Mouse (Mus musculus) ovary, adult 18-20 months (tissue): Measurements from ENCODE around the gene S1pr5.
A peak's percentile ranks its signal among the peaks of the same experiment; 100 is the strongest.
"Not testable (repeated sequence)": the region's sequence is repeated elsewhere in the genome, so short reads cannot be mapped to it uniquely, and the experiment has no call there.

Experiments
- DNase-seq: peaks from one replicate; pipeline ENCODE4 v3.0.0; 2022; ENCODE audit warnings: low spot score, mixed read lengths

Gene S1pr5

DNA sequence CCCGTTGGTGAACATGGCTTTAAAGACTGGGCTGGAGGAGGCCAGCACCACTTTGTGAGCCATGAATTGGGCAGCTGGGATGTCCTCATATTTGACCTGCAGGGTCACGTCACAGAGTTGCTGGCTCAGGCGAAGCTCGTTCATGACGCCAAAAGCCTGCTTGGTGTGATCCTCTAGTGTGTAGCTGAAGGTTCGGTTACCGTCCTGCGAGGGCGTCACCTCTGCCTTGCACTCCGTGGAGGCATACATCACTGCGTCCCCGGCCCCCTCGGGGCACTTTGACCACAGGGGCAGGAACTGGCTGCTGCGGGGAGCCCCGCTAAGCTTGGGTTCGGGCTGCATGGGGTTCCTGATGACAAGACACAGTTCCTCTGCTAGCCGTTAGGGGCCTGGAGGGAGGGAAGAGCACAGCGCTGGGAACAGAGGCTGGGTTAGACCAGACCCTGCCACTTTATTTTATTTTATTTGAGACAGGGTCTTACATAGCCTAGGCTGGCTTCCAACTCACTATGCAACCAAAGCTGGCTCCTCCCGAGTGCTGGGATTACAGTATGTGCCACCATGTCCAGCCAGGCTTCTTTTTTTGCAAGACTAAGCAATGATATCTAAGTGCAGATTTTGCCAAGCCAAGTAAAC lies 10.8 kb downstream of the S1pr5 start:
- no peak for DNase-seq

DNA sequence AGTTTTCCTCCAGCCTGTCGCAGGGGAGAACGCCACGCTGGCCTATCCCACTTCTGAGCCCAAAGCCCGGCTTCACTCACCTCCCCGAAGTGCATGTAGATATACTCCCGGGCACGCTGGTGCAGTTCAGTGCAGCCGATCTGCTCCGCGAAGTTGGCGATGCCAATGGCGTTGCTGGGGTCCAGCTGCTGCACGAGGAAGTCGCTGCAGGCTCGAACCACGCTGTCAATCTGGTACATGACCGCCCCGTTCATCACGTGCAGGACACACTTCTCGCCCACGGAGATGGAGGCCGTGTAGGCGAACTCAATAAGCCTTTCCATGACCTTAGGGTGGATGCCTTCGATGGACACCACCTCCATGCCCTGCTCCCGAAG lies 11.3 kb downstream of the S1pr5 start:
- no peak for DNase-seq

DNA sequence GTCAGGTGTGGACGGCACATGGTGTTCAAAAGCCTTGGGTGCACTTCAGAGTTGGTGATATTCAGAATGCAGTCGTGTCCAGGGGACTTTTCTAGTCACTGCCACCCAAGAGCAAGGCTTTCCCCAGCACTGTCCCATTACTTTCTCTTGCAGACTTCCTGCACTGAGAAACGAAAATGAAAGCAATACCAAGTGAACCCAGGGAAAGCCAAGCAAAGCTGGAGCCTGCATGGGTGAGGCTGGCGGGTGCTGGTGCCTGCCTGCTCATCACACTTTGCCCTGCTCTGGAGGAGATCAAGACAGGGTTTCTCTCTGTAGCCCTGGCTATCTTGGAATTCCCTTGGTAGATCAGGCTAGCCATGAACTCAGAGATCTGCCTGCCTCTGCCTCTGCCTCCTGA lies 12.9 kb downstream of the S1pr5 start:
- no peak for DNase-seq

- DNase-seq, result no peak
These were observed 14.4 kb downstream of the S1pr5 start for GRCm38 (mm10) chr9:21233805-21234204.

DNA sequence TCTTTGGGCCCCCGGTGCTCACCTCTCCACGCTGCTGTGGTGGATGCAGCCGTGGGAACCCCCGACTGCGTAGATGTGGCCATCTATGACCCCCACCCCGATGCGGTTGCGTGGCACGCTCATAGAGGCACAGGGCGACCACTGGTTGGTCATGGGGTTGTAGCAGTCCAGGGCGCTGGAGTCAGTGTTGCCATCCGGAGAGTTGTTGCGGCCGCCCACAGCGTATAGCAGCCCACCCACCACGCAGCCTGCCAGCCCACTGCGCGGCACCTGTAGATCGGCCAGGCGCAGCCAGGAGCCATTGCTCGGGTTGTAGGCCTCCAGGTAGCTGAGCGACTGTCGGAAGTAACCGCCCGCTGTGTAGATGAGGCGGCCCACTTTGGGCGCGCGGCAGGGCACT lies 14.9 kb downstream of the S1pr5 start:
- no peak for DNase-seq

DNA sequence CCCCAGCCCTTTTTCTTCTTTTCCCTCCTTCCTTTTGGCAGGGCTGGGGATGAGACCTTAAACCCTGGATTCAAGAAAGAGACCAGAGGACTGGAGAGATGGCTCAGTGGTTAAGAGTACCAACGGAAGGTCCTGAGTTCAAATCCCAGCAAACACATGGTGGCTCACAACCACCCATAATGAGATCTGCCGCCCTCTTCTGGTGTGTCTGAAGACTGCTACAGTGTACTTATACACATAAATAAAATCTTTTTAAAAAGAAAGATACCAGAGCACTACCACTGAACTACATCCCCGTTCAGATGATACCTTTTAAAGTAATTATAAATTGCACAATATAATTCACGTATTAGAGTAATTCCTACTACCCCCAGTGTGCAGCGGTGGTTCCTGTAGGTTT lies 15.4 kb downstream of the S1pr5 start:
- DNase-seq, result no peak

DNA sequence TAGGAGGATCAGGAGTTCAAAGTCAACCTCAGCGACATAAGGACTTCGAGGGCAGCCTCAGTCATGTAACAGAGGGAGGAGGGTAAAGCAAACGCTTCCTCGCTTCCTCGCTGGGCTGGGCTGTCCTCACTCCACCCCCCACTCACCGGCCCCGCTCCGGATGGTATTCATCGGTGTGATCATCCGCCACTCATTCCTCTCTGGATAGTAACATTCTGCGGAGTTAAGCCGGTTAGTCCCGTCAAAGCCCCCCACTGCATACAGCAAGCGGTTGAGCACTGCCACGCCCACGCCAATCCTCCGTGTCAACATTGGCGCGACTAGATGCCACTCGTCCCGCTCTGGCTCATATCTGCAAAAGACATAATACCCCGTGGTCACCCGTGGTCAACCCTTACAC lies 16.7 kb downstream of the S1pr5 start:
- no peak for DNase-seq

- no peak for DNase-seq
These were observed 20.9 kb downstream of the S1pr5 start for GRCm38 (mm10) chr9:21227342-21227741.

- DNase-seq, result no peak
These were observed 22.9 kb downstream of the S1pr5 start for GRCm38 (mm10) chr9:21225415-21225758.

DNA sequence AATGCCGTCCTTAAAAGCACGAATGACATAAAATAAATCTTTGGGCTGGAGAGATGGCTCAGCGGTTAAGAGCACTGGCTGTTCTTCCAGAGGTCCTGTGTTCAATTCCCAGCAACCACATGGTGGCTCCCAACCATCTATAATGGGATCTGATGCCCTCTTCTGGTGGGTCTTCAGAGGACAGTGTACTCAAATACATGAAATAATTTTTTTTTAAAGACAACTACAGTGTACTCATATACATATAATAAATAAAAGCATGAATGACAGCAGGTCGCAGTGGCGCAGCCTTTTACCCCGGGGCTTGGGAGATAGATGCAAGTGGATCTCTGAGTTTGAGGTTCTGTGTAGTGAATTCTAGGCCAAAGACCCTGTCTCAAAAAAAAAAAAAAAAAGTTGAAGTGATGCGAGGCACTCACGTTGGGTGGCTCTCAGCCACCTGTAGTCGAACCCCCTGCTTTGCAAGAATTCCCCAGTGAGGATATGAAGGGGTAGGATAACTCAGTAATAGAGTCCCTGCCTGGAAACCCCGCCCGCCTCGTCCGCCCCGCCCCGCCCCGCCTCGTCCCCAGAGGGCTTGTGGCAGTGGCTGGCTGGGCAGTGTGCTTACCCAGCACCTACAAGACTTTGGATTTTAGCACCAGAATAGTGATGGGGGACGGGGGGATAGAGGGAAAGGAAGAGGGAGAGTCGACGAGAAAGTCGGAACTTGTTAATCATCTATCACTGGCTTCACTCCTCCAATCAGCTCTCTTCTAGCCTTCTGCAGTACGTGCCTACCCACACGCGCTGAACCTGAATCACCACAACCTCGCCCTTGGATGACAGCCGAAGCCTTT lies 23.4 kb downstream of the S1pr5 start:
- DNase-seq, result no peak

DNA sequence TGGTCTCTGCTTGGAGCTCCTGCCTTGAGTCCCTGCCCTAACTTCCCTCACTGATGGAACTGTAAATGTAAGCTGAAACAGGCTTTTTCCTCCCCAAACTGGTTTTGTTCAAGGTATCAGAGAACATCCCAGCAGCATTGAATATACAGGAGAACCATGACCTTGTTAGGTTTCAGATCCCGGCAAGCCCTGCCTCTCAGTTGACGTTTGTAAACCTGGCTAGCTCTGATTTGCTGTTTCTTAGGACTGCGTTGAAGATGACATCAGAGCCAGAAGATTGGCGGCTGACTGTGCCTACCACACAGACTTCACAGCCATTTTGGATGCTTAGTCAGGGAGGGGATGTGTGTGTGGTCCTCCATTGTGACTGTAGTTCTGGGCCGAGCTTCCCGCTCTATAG lies 24.3 kb downstream of the S1pr5 start:
- no peak for DNase-seq

- not testable (repeated sequence) for DNase-seq
These were observed 24.8 kb downstream of the S1pr5 start for GRCm38 (mm10) chr9:21223490-21223889.

- no peak for DNase-seq
These were observed 26.8 kb downstream of the S1pr5 start for GRCm38 (mm10) chr9:21221383-21221929.

GRCm38 (mm10) chr9:21220490-21221382 lies 27.5 kb downstream of the S1pr5 start:
- peak; percentile 84 for DNase-seq

GRCm38 (mm10) chr9:21219820-21220219 lies 28.4 kb downstream of the S1pr5 start:
- no peak for DNase-seq

DNA sequence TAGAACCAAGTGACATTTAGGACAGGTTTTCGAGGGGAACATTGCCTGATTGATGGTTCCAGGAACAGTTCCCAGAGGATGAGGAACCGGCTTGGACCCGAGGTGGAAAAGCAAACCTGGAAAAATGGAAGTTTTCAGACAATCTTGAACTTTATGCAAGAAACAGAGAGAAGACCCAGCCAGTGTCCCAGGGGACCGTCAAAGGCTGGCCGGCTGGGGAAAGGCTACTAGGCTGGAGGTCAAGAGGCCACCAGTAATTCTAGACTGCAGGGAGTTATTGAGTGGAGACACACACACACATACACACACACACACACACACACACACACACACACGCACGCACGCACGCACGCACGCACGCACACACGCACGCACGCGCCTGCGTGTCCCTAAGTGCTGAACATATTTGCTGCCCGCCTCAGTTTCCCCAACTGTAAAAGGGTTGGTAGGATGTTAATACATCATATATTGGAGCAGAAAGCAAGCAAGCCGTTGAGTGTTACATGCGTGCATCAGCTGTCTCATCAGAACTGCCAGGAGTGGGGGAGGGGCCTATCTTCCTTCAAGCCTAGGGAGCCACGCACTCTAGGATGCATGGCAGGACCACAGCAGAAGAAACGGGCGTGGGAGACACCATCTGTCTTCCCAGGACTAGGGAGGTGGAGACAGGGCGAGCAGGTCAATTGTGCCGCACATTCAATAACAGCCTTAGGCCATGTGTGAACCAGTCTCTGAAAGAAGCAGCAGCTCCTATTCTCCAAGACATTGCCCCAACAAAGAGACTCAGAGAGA lies 32.0 kb downstream of the S1pr5 start:
- no peak for DNase-seq

DNA sequence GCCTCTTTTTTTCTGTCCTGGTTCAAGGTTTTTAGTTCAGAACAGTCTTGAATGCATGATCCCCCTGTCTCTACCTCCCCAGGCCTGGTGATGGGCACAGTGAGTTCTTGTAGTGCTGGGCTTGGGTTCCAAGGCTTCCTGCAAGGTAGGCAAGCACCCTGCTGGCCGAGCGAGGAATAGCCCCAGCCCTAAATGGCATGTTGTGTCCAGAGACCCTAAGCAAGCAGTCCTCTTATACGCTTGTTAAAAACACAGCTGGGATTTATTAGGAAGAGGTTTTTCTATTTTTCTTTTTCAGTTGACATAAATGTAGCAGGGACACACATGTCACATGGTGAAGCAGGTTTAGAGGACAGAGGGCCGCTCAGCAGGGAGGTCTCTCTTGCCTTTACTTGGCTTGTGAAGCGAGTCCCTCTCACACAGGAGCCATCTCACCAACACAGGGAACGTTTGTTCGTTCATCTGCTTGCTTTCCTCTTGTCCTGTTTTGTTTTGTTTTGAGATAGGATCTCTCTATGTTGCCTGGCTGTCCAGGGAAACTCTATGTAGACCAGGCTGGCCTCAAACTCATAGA lies 34.5 kb downstream of the S1pr5 start:
- no peak for DNase-seq

DNA sequence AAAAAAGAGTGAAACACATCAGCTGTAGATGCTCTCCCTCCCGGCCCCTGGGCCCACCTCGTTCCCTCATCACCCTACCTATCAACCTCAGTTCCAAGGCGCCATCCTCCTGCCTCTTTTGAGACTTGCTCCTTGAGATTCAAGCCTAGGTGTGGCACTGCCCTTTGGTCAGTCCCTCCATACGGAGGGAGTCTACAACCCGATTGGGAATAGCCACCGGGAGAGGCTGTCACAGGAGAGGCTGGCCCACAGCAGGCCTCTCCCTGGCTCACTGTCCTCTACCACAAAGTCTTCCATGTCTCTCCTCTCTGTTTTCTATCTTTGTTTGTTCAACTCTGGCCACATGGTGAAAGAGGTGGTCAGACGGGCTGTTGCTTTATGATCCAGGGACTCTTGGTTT lies 36.6 kb downstream of the S1pr5 start:
- no peak for DNase-seq

DNA sequence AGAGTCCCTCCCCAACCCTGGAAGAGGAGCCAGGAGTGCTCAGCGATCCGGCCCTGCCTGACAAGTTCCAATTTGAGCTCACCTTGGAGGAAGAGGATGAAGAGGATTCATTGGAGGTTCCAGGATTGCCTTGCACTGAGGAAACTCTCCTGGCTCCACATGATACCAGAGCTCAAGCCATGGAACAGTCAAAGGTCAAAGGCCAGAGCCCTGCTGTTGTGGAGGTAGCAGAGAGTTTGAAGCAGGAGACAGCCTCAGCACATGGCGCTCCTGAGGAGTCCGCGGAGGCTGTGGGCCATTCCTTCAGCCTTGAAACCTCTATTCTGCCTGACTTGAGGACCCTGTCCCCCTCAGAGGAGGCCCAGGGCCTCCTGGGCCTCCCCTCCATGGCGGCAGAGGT lies 37.4 kb downstream of the S1pr5 start:
- no peak for DNase-seq

- no peak for DNase-seq
These were observed 39.6 kb downstream of the S1pr5 start for GRCm38 (mm10) chr9:21208626-21209025.

DNA sequence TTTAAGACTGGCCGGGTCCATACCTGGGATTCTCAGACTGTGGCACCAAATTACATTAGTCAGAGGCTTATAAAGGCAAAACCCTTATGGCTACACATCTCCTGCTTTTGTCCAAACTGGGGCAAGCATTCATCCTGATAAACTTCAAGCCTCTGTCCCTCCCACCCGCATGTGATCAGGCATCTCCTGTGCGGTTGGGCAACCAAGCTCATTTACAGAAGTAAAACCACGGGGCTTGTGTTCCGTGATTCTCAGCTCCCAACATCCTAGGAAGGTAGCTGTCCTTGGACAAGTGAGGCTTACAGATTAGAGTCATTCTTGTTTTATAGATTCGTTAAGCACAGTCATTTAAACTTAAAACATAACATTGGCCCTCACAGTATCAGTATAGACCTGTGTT lies 41.4 kb downstream of the S1pr5 start:
- no peak for DNase-seq
